Mouse (Mus musculus): Measurements from ENCODE around the gene Ptprg.

DNA sequence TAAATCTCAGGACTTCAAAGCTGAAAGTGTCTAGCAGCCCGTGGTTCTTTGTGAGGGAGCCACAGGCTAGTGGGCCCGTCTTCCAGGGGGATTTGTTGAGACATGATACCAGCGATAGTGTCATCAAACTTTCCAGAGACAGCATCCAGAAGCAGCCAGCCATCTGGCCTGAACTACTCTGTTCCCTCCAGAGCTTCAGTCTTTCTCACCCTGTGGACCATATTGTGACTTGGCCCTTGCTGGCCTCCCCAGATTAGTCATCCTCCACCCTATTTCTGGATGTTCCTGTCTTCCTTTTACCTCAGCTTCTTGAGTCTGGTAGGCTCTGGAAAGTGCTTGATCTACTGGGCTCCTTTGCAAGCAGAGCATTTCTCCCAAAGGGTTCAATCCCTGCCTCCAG is 333.1 kb downstream of the Ptprg start:
- TF ChIP-seq CTCF (IDR thresholded peaks at IDR 0.05 in 2 of 3, conservative IDR thresholded peaks at IDR 0.05 in 1 of 3; ENCODE audit: control insufficient read depth in 1 of 3, insufficient read depth in 1 of 3, low read depth in 2 of 3, low read length in 3 of 3, poor library complexity in 1 of 3, severe bottlenecking in 1 of 3) (no peak), TAL1 (IDR thresholded peaks at IDR 0.05; ENCODE audit: low read length) (no peak), POLR2A (IDR thresholded peaks at IDR 0.05; ENCODE audit: control insufficient read depth in 1 of 2, insufficient read depth in 1 of 2, low read depth in 1 of 2, low read length in 2 of 2, poor library complexity in 1 of 2) (no peak), EP300 (IDR thresholded peaks at IDR 0.05; ENCODE audit: low read depth in 1 of 2, low read length in 2 of 2) (no peak), NRF1 (IDR thresholded peaks at IDR 0.05; ENCODE audit: insufficient read depth, low read depth, low read length, poor library complexity, severe bottlenecking) (no peak), BHLHE40 (IDR thresholded peaks at IDR 0.05; ENCODE audit: borderline replicate concordance, low read depth, low read length) (no peak), MAX (IDR thresholded peaks at IDR 0.05; ENCODE audit: low read length) (no peak), UBTF (IDR thresholded peaks at IDR 0.05; ENCODE audit: borderline replicate concordance, insufficient read depth, low read depth, low read length) (no peak), CHD2 (IDR thresholded peaks at IDR 0.05; ENCODE audit: low read length) (no peak), GATA1 (IDR thresholded peaks at IDR 0.05; ENCODE audit: low read depth, low read length) (no peak), ZKSCAN1 (IDR thresholded peaks at IDR 0.05; ENCODE audit: low read depth, low read length) (no peak), ELF1 (IDR thresholded peaks at IDR 0.05; ENCODE audit: low read depth, low read length) (no peak), MAZ (IDR thresholded peaks at IDR 0.05; ENCODE audit: low read depth, low read length) (no peak)
